Mouse (Mus musculus) liver, embryonic 14.5 days (tissue): ENCODE data around the gene Gpr173.

Experiments used
- CTCF ChIP-seq: IDR thresholded peaks from 2 replicates; pipeline ENCODE4 v1.5.1; 2016; ENCODE audit warnings: antibody characterized with exemption, low read depth, control low read depth
- EP300 ChIP-seq: IDR thresholded peaks from 2 replicates; pipeline ENCODE4 v1.6.1; 2016; ENCODE audit warnings: antibody characterized with exemption, low read depth

- TF ChIP-seq CTCF (no peak), EP300 (no peak)
These were observed 62.3 kb downstream of the Gpr173 start for GRCm38 (mm10) chrX:152306224-152306623.
